Mouse (Mus musculus): ENCODE results near the gene Tspan9. TPM values are rescaled to one million over a fixed set of nuclear protein-coding genes. Genes with fewer than 3 reads are reported as not detected.

Tspan9 gene
- polyA plus RNA-seq, 1 experiment from 2014 or later, result 77.3 TPM

DNA sequence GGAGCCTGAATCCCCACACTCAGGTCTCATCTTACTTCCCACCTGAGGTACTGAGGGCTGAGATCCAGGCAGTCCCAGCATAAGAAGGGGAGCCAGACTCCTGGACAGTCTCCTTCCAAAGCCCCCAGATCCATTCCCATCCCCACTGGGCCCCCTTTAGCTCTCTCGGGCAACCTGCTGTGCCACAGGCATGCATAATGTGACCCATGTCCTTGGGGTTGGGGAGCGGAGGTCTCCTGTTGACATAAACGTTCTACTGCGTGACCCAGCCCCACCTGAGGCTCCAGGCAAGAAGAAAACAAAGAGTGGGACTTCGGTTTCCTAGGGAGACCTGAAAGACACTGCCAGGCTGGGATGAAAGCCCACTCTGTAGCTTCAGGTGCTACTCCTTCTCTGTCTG is 172.5 kb downstream of the Tspan9 start:
- Histone ChIP-seq H3K27ac (replicated peaks) (no peak overlapping the region), H3K9me3 (ENCODE audit: control insufficient read depth, low read length) (no peaks in the 10 kb centered on the region), H3K27me3 (ENCODE audit: control insufficient read depth, insufficient read depth, low read length) (no peaks in the 10 kb centered on the region), H3K4me1 (replicated peaks; ENCODE audit: control insufficient read depth, insufficient read depth) (no peaks in the 10 kb centered on the region; the same call in 1 of the 2 replicates), H3K36me3 (ENCODE audit: control insufficient read depth, insufficient read depth, low read length) (no peaks in the 10 kb centered on the region; the same call in 1 of the 2 replicates), H3K9ac (ENCODE audit: low read length) (no peak overlapping the region), H3K4me2 (replicated peaks; ENCODE audit: low read depth) (no peak overlapping the region), H3K4me3 (ENCODE audit: low read depth, low read length) (no peak overlapping the region)
- DNase-seq (ENCODE audit: low spot score), result no peak
- WGBS, result 51% methylated on average over 5 of the region's 5 CpGs
- no peak for TF ChIP-seq EP300 (optimal IDR thresholded peaks at IDR 0.05)
- no peak for TF ChIP-seq CTCF (IDR thresholded peaks at IDR 0.05; ENCODE audit: low read depth)
- ATAC-seq (ENCODE audit: low FRiP score, low TSS enrichment), result no peak

- H3K9ac ChIP-seq (ENCODE audit: low read length), result no peak overlapping the region
- no peaks in the 10 kb centered on the region for H3K27me3 ChIP-seq (ENCODE audit: control insufficient read depth, insufficient read depth, low read length)
- no peak overlapping the region for H3K27ac ChIP-seq (replicated peaks)
- H3K9me3 ChIP-seq (ENCODE audit: control insufficient read depth, low read length), result no peaks in the 10 kb centered on the region
- peak; percentile 69; the same call in 1 of the 2 replicates for ATAC-seq (ENCODE audit: low FRiP score, low TSS enrichment)
- no peak overlapping the region for H3K4me2 ChIP-seq (replicated peaks; ENCODE audit: low read depth)
- TF ChIP-seq CTCF (IDR thresholded peaks at IDR 0.05; ENCODE audit: low read depth) (peak; percentile 97), EP300 (optimal IDR thresholded peaks at IDR 0.05) (no peak)
- H3K4me1 ChIP-seq (replicated peaks; ENCODE audit: control insufficient read depth, insufficient read depth), result no peaks in the 10 kb centered on the region; the same call in 1 of the 2 replicates
- no peak overlapping the region for H3K4me3 ChIP-seq (ENCODE audit: low read depth, low read length)
- H3K36me3 ChIP-seq (ENCODE audit: control insufficient read depth, insufficient read depth, low read length), result no peaks in the 10 kb centered on the region; the same call in 1 of the 2 replicates
- 15% methylated on average over 7 of the region's 7 CpGs for WGBS
- DNase-seq (ENCODE audit: low spot score), result peak; percentile 77
These were observed 173.3 kb downstream of the Tspan9 start for GRCm38 (mm10) chr6:127970120-127970519.

GRCm38 (mm10) chr6:127969709-127970108 is 173.7 kb downstream of the Tspan9 start:
- ATAC-seq (ENCODE audit: low FRiP score, low TSS enrichment), result no peak
- no peak for DNase-seq (ENCODE audit: low spot score)
- 78% methylated on average over 7 of the region's 7 CpGs for WGBS

GRCm38 (mm10) chr6:127965497-127965896 is 177.9 kb downstream of the Tspan9 start:
- ATAC-seq (ENCODE audit: low FRiP score, low TSS enrichment), result no peak; the same call in 1 of the 2 replicates
- H3K27me3 ChIP-seq (ENCODE audit: control insufficient read depth, insufficient read depth, low read length), result no peaks in the 10 kb centered on the region
- no peak overlapping the region for H3K27ac ChIP-seq (replicated peaks)
- no peaks in the 10 kb centered on the region for H3K4me1 ChIP-seq (replicated peaks; ENCODE audit: control insufficient read depth, insufficient read depth)
- DNase-seq (ENCODE audit: low spot score), result no peak
- no peak overlapping the region for H3K4me3 ChIP-seq (ENCODE audit: low read depth, low read length)
- TF ChIP-seq CTCF (IDR thresholded peaks at IDR 0.05; ENCODE audit: low read depth) (peak; percentile 69), EP300 (optimal IDR thresholded peaks at IDR 0.05) (no peak)
- H3K36me3 ChIP-seq (ENCODE audit: control insufficient read depth, insufficient read depth, low read length), result peaks cover 7% of the 10 kb centered on the region; the same call in 1 of the 2 replicates
- no peak overlapping the region for H3K4me2 ChIP-seq (replicated peaks; ENCODE audit: low read depth)
- no peak overlapping the region for H3K9ac ChIP-seq (ENCODE audit: low read length)
- H3K9me3 ChIP-seq (ENCODE audit: control insufficient read depth, low read length), result no peaks in the 10 kb centered on the region
- WGBS, result 59% methylated on average over 8 of the region's 8 CpGs

More at GRCm38 (mm10) chr6:127969709-127970108, 173.7 kb downstream of the Tspan9 start:
- Histone ChIP-seq H3K4me2 (replicated peaks; ENCODE audit: low read depth) (no peak overlapping the region), H3K4me1 (replicated peaks; ENCODE audit: control insufficient read depth, insufficient read depth) (no peaks in the 10 kb centered on the region; the same call in 1 of the 2 replicates), H3K36me3 (ENCODE audit: control insufficient read depth, insufficient read depth, low read length) (peaks cover 3% of the 10 kb centered on the region; the same call in 1 of the 2 replicates), H3K9ac (ENCODE audit: low read length) (no peak overlapping the region), H3K27ac (replicated peaks) (no peak overlapping the region), H3K4me3 (ENCODE audit: low read depth, low read length) (no peak overlapping the region), H3K9me3 (ENCODE audit: control insufficient read depth, low read length) (no peaks in the 10 kb centered on the region), H3K27me3 (ENCODE audit: control insufficient read depth, insufficient read depth, low read length) (no peaks in the 10 kb centered on the region)
- TF ChIP-seq CTCF (IDR thresholded peaks at IDR 0.05; ENCODE audit: low read depth) (no peak), EP300 (optimal IDR thresholded peaks at IDR 0.05) (no peak)

DNA sequence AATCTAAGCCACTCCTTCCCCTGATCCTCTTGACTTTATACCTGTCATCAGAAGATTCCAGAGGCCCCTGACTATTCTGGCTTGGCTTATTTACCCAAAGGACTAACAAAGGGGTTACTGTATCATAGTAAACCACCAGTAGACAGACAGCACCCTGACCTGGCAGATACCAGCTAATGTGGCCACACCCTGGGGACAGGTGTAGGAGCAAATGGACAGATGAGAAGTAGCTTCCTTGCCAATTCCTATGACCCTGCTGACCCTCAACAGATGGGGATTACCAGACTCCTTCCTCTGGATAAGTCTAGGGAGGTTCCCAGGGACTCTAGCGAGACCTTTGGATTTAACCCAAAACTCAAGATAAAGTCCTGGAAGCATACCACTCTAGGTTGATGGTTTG is 183.2 kb downstream of the Tspan9 start:
- 67% methylated on average over 1 of the region's 1 CpGs for WGBS

GRCm38 (mm10) chr6:127956172-127956571 is 187.2 kb downstream of the Tspan9 start:
- H3K27me3 ChIP-seq (ENCODE audit: control insufficient read depth, insufficient read depth, low read length), result no peaks in the 10 kb centered on the region
- no peaks in the 10 kb centered on the region for H3K4me1 ChIP-seq (replicated peaks; ENCODE audit: control insufficient read depth, insufficient read depth)
- no peak overlapping the region for H3K4me2 ChIP-seq (replicated peaks; ENCODE audit: low read depth)
- DNase-seq (ENCODE audit: low spot score) (no peak), ATAC-seq (ENCODE audit: low FRiP score, low TSS enrichment) (no peak)
- H3K9me3 ChIP-seq (ENCODE audit: control insufficient read depth, low read length), result no peaks in the 10 kb centered on the region
- H3K9ac ChIP-seq (ENCODE audit: low read length), result no peak overlapping the region
- TF ChIP-seq CTCF (IDR thresholded peaks at IDR 0.05; ENCODE audit: low read depth) (no peak), EP300 (optimal IDR thresholded peaks at IDR 0.05) (no peak)
- H3K4me3 ChIP-seq (ENCODE audit: low read depth, low read length), result no peak overlapping the region
- no peak overlapping the region for H3K27ac ChIP-seq (replicated peaks)
- 84% methylated on average over 5 of the region's 5 CpGs for WGBS
- no peaks in the 10 kb centered on the region for H3K36me3 ChIP-seq (ENCODE audit: control insufficient read depth, insufficient read depth, low read length)

More for the DNA sequence above, 183.2 kb downstream of the Tspan9 start:
- DNase-seq (ENCODE audit: low spot score), result no peak
- H3K4me3 ChIP-seq (ENCODE audit: low read depth, low read length), result no peak overlapping the region
- H3K27ac ChIP-seq (replicated peaks), result no peak overlapping the region
- no peak for TF ChIP-seq CTCF (IDR thresholded peaks at IDR 0.05; ENCODE audit: low read depth)
- no peak for TF ChIP-seq EP300 (optimal IDR thresholded peaks at IDR 0.05)
- peaks cover 7% of the 10 kb centered on the region; the same call in 1 of the 2 replicates for H3K36me3 ChIP-seq (ENCODE audit: control insufficient read depth, insufficient read depth, low read length)
- H3K9ac ChIP-seq (ENCODE audit: low read length), result no peak overlapping the region
- no peaks in the 10 kb centered on the region for H3K4me1 ChIP-seq (replicated peaks; ENCODE audit: control insufficient read depth, insufficient read depth)
- ATAC-seq (ENCODE audit: low FRiP score, low TSS enrichment), result no peak
- H3K9me3 ChIP-seq (ENCODE audit: control insufficient read depth, low read length), result no peaks in the 10 kb centered on the region
- H3K4me2 ChIP-seq (replicated peaks; ENCODE audit: low read depth), result no peak overlapping the region
- no peaks in the 10 kb centered on the region for H3K27me3 ChIP-seq (ENCODE audit: control insufficient read depth, insufficient read depth, low read length)
